Mouse (Mus musculus): Measurements from ENCODE around the gene Sh3d21. TPM values are rescaled to one million over a fixed set of nuclear protein-coding genes. Genes with fewer than 3 reads are reported as not detected.

Gene Sh3d21
- total RNA-seq, 2 experiments from 2014 or later = not detected

DNA sequence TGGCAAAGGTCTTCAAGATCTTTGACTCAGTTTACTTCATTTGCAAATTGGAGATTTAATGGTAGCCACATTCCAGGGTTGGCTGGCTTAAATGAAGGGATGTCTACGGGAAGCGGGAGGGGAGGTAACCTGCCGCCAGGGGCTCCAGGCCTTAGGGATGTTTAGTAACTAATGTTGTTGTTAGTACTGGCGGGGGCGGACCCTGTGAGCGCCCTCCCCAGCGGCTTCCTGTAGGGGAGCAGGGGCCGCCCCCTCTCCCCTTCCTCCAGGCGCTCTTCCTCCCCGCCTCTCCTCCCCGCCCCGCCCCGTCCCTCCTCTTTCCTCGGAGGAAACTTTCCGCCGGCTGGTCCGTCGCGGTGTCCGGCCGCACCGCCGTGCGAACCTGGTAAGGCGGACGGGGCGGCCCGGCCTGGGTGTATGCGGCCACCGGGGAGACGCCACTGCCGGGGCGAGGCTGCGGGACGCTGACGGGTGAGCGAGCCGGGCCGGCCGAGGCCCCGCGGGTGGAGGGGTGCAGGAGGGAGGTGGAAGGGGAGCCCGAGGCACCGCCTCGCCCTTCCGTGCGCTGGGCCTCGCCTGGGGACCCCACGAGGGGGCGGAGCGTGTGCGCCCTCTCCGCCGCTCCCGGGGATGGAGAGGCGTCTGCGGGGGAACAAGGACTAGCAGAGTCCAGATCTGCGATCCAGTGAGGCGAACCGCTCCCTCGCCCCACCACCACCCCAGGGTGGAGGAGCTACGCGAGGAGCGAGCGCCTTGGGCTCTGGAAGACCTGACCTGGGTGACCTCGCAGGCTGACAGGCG is 14.9 kb downstream of the Sh3d21 start:
- peak; percentile 75 for ATAC-seq (ENCODE audit: poor library complexity, severe bottlenecking)

DNA sequence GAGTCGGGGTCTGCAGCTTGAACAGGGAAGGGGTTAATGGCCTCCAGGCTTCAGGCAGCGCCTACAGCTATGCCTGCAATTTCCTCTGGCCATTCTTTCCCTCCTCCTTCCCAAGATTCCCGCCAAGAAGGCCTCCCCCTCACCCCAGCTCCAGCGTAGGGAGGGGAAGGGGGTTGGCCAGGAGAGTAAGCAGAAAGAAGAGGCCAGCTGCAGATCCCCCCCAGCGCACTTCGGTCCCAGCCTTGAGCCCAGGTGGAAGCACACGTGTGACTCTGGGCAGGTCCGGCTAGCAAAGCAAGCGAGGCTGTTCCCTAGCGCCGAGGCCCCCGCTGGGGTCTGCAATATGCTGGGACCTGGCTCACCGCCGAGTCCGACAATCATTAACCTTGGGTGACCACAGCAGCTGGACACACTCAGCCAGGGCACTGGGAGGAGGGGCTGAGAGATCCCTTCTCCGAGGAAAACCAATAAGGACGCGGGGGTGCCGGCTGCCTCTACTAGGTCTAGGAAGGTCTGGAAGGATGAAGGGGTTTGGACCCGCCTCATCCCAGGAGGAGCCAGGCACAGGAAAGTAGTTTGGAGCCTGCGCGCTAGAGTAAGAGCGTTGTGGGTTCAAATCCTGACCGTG is 15.6 kb downstream of the Sh3d21 start, which contains the start of gene Eva1b:
Eva1b (plus strand) TSS at position 212 of the 628 bp plus-strand sequence.
- ATAC-seq (ENCODE audit: poor library complexity, severe bottlenecking) = no peak

DNA sequence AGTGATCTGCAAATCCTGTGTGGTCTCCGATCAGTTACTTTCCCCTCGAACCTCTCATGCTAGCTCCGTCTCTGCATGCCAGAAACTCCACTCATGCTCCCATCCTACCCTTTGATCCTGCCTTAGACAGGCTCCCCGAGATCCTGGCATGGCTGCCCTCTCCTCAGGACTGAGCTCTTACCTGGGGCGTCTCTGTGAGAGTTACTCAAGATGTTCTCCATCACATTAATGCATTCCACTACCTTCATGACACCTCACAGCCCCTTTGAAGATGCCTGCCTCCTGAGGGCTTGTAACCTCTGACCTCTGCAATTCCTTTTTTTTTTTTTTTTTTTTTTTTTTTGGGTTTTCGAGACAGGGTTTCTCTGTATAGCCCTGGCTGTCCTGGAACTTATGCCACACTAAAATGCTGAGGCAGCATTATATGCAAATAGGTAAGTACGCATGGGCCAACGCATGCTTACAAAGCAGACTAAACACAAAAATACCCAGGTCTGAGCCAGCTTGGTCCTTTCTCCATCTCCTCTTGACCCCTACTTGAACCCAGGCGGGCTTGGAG is 16.2 kb downstream of the Sh3d21 start:
- ATAC-seq (ENCODE audit: poor library complexity, severe bottlenecking) = no peak

DNA sequence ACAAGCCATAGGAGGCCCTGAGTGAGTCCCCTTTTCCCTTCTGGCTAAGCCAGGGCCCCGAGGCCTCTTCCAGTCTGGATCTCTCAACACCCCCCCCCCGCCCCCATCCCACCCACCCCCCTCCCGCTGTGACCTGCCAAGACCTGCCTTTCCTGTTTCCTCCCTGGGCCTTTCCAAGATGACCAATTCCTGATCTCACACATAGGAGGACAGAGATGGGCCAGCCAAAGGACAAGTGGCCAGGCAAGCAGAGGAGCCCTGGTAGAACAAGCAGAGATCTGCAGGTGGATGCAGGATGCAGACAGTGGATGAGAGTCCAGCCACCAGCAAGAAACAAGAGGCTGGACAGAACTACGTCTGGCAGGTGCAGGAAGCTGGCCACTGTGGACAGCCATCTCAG is 17.9 kb downstream of the Sh3d21 start:
- ATAC-seq (ENCODE audit: poor library complexity, severe bottlenecking) = no peak

DNA sequence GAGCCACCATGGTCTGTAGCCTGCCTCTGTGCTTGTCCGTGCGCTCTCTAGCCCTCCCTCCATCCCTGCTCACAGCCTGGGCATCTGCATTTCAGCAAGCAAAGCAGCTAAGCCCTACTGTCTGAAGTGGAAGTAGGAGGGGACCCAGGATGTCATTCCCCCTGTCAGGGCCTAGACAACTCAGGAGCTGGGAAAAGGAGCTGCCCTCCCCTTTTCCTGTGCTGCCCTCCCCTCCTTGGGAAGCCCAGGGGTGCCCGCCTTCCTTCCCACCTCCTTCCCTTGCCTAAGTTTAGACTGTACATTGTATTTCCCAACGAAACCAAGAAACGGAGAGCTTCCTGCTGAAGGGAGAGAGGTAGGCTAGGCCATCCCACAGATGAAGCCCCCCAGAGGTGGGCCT is 22.3 kb downstream of the Sh3d21 start:
- ATAC-seq (ENCODE audit: poor library complexity, severe bottlenecking) = no peak

DNA sequence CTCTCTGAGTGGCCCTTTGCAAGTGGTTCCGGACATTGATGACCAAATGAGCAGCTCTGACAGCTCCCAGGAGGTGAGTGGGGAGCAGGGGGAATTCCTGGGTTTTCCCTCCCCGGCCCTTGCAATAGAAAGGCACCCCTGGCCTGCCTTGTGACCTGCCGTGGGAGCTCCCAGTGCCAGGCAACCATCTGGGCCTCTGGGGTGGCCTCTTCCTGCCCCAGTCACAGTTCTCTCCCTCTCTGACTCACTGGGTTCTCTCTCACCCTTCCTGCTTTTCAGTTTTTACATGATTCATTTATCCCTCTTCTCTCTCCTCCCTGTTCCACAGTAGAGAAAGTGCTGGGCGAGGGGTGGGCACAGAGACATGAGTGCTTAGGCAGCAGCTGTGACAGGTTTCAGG is 25.5 kb downstream of the Sh3d21 start:
- ATAC-seq (ENCODE audit: poor library complexity, severe bottlenecking) = no peak

DNA sequence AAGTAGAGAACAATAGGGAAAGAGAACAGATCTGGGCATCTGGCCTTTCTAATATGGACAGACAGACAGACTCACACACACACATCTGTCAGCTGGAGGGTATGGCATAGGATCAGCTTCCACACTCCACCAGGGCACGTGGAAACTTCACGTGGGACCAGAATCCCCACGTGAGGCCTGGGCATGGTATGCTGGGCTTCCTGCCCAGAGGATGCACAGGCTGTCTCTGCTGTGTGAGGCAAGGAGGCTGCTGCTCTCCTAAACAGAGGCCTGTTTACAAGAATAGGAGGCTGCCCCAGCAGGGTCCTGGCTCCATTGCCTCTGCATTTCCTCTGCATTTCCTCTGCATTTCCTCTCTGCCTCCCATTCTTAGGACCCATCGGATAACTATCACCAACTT is 28.7 kb downstream of the Sh3d21 start:
- ATAC-seq (ENCODE audit: poor library complexity, severe bottlenecking) = no peak

DNA sequence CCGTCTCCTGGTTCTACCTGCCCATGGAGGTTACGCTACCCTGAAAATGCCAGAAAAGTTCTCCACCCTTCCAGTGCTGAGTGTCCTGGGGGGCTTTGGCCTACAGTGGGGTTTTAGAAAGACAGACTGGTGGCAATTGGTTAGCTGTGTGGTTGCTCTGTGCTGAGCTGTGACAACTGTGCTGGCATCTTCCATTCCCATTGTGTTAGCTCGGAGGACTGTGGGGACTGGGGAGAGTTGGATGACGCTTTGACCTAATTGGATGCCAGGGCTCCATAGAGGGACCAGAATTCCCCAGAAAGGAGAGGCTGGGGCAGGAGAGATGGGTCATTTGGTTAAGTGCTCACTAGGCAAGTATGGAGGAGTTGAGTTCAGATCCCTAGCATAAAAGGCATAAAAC is 29.1 kb downstream of the Sh3d21 start:
- no peak for ATAC-seq (ENCODE audit: poor library complexity, severe bottlenecking)

DNA sequence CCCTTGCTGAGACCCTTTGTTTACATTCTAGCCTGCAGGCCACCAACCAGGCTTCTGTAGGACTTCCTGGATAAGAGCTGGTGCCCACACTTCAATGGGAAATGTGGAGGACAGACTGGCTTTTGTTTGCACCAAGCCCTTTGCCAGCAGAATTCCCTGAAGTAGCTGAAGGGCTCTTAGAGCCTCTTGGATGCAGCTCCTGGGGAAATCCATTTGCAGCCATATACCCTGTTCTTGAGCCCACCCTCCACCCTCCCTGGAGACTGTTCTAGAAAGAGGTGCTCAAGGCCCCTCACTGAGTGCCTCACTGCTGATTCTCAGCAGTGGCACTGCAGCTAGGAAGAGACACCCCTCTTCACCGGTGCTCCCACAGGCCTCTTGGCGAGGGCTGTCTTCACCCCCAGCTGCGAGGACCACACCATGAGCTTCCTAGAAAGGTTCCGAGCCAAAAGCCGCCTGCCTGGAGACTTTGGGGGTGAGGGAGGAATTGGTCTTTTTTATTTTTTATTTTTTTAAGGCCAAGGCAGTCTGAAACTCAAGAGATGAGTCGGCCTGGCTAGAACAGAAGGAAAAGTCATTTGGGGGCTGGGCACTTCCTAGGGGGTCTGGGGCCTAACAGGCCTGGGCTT is 30.5 kb downstream of the Sh3d21 start:
- ATAC-seq (ENCODE audit: poor library complexity, severe bottlenecking) = no peak

DNA sequence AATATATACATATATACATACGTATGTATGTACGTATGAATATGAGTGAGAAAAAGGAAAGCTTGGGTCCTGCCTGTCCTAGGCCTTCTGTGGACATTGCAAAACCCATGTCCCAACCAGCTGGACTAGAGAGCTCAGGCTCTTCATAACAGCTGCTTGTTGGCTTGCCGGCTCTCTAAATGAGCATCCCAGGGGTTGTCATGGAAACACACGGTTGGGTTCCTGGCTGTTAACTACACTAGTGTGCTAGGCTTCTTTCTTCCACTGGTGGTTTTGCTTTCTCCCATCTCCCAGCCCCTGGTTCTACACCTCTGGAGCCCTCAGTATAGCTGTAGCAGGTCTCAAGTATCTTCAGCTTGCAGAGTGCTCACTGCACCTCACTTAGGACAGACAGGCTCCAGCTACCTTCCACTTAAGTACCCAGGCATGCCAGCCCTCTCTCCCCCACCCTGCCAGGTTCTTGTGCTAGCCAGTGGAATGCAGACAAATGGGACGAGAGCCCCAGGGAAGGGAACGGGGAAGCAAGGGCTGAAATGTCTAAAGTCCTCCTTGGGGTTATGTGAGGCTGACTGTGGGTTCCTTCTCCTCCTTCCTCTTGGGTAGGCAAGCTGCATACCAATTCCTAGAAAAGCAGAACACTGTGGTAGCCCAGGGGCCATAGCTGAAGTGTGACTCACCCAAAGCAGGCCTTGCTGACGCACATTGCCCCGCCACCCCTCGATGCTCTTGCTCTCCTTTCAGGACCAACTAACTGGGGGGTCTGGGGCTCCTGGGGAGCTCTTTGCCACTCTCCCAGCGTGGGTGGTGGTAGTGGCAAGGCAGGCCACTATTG is 31.8 kb downstream of the Sh3d21 start:
- ATAC-seq (ENCODE audit: poor library complexity, severe bottlenecking) = peak; percentile 95

DNA sequence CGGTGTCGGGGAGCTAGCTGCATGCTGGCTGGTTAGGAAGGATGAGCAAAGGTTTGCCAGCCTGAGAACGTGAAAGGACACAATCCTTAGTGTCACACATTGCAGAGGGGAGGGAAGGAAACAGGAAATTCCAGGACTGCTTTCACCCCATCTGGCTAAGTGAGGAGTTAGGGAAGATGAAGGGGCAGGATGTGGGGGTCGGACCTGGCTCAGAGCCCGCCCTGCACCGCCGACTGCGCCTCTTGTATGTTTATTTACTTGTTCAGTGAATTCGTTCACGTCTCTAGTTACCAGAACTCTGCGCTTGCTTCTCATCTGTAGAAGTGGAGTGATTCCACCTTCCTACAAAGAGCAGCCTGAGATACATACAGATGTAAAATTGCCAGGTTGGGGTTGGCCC is 32.8 kb downstream of the Sh3d21 start:
- ATAC-seq (ENCODE audit: poor library complexity, severe bottlenecking) = no peak

DNA sequence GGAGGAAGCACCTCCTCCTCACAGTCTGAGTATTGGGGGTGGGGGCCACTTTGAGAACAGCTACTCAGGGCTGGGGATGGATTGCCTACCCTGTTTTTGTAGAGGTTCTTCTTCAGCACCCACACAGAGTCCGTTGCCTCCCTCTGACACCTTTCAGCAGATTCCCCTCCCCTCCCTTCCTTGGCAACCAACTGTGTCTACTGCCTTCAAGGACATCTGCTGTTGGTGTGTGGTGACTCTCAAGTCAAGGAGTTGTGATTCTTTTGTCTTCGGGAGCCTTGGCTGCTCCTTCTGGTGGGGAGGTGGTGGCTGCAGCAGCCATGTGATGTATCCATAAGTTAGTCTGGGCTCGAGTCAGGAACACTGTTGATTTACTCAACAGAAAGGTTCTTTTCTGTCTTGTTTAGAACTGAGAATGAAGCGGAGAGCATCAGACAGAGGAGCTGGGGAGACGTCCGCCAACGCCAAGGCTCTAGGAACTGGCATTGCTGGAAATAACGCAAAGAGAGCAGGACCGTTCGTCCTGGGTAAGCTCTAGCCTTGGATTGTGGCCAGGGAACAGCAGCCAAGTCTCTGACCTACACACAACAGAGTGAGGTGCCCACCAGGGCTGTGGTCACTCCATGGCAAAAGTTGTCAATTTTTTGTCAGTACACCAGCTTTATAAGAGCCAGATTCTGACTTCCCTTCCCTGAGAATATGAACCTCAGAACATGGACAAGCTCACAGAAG is 39.8 kb downstream of the Sh3d21 start:
- ATAC-seq (ENCODE audit: poor library complexity, severe bottlenecking) = no peak

DNA sequence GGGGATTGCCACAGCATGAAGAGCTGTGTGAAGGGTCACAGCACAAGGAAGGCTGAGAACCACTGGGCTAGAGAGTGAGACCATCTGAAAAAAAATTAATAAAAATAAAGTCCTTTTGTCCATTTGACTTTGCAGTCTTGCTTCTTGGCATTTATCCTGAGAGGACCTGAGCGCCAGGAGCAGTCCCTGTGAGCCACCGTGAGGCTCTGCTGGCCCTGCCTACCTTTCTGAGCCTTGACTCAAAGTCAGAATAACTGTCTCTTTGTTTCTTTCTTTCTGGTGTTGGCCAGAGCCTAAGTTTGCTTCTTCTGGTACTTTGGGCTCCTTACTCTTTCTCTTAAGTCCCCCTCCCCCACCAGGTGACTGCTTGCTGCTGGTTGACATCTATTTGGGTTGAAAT is 42.8 kb downstream of the Sh3d21 start:
- ATAC-seq (ENCODE audit: poor library complexity, severe bottlenecking) = no peak

DNA sequence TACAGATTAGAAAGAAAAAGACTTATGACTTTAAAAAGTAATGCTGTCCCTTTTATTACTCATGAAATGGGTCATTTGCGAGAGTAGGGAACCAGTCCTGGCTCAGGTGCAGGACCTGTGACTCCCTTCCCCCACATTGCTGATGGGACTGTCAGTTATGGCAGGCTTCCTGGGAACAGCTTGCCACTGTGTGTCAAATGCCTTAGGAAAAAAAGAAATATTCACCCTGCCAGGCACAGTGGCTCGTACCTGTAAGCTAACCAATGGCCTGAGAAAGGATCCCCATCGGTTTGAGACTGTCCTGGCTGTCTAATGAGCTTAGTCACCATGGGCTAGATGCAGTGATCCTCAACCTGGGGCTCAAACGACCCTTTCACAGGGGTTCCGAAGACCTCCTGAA is 43.2 kb downstream of the Sh3d21 start:
- no peak for ATAC-seq (ENCODE audit: poor library complexity, severe bottlenecking)

DNA sequence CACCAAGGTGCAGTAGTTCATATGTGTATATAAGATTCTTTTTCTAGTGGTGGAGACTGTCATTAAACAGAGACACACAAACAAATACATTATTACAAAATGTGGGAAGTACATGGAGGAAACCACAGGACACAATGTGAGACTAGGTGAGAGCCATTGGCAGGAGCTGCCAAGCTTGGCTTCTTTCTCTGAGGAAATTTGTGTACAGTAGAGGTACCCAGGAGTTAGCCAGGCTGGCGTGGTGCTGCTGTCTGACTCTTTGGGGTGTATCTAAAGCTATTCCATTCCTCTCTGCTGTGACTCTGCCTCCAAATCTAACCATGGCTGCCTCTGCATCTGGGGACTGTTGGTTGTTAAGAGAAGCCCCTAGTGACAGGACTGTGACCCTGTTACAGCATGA is 44.2 kb downstream of the Sh3d21 start:
- no peak for ATAC-seq (ENCODE audit: poor library complexity, severe bottlenecking)

DNA sequence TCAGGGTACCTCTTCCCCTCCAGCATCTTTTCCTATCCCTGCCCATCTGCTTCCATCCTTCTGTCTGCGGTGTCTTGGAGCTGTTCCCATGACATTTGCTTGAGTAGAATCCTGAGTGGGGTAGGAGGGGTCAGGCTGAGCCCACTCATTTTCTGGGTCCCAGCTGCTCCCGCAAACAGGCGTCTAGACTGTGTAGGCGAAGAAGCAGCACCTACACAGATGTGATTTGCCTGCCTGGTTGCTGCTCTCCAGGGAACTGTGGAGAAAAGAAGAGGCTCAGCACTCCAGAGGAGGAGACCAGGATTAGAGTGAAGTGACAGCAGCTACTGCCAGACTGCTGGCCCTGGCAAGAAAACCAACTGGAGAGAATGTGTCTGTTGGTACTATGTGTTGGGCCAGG is 44.6 kb downstream of the Sh3d21 start:
- no peak for ATAC-seq (ENCODE audit: poor library complexity, severe bottlenecking)

DNA sequence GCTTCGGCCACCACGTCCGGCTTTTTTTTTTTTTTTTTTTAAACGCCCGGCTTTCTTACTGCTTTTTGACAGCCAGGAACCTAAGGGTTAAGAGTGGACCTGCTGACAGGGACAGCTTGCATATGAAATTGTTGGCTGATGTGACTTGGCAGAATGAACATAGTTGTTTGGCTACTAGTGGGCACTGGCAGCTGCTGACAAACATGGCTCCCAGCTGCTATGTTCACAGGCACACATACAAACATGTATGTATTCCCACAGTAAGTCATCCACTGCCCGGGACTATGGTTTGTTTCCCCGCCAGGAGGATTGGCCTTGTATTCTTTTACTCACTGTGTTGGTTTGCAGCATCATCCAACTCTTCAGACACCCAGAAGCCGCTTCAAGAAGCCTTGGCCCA is 46.2 kb downstream of the Sh3d21 start:
- ATAC-seq (ENCODE audit: poor library complexity, severe bottlenecking) = no peak

DNA sequence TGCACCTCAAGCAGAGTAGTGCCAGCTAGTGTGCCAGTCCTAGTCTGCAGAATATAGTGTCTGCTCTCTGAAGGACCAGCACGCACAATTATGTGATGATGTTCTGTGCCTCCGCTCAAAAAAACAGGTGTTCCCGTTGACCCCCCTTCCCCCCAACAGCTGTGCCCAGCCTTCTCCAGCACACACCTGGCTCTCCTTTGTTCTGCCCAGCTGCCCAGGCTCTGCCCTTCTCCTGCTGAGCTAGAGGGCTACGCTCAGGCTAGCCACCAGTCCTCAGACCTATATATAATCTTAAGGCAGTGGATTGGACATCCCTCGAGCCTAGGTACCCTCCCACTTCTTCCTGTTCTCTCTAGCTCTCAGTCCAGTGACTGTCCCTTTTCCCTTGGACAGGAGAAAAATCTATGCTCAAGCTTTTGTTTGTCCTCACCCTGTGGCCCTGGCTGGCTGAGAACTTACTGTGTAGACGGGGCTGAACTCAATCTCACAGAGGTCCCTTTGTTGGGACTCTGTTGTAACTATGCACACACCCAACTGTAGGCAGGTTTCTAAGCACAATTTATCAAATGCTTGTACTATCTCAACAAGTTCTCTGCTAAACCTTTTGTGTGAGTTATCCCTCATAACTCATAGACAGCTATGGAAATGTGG is 47.3 kb downstream of the Sh3d21 start:
- no peak for ATAC-seq (ENCODE audit: poor library complexity, severe bottlenecking)

DNA sequence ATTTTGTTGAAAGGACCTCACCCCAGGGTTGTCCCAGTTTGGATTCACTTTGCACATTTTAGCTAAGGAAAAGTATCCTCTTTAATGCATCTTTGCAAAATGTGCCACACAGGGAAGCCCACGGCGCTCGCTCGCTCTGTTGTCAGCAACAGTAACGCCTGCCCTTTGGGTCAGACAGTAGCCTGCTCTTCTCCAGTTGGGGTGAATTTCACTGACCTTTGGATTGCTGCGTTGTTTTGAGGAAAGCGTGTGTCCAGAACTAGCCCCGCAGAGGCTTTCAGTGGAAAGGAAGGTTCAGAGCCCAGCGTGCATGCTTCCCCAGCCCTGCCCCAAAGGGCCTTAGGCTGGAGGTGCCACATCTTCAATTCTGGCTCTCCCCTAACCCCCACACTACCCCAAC is 47.9 kb downstream of the Sh3d21 start:
- no peak for ATAC-seq (ENCODE audit: poor library complexity, severe bottlenecking)

DNA sequence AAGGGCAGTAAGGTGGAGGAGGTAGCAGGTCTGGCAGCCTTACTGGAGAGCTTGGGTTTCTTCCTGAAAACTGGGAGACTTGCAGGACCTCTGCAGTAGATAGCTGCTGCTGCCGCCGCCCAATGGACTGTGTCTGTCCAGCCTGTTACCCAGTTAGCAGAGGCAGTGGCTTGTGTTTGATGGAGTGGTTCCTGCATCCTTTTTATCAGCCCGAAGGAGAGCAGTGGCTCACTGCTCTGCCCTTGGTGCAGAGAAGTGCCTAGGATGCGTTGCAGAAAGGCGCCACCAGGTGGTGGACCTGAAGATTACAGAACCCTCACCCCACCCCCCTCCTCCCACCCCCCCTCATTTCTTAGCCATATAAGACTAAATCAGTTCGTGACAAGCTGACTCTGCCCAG is 49.3 kb downstream of the Sh3d21 start:
- peak; percentile 45 for ATAC-seq (ENCODE audit: poor library complexity, severe bottlenecking)
